Mouse (Mus musculus) lung, embryonic 14.5 days (tissue): ENCODE measurements around the gene Gm6509. TPM values are rescaled to one million over a fixed set of nuclear protein-coding genes. Genes with fewer than 3 reads are reported as not detected.
"Not testable (repeated sequence)": the region's sequence is repeated elsewhere in the genome, so short reads cannot be mapped to it uniquely, and the experiment has no call there.

Source experiments
- ATAC-seq: fragments of 200-750 bp; cut with Nextera tagmentation; 2 replicates; pipeline ENCODE4 v1.8.0; 2017; ENCODE audit warnings: mild to moderate bottlenecking, moderate TSS enrichment, moderate library complexity; ENCODE audit not compliant: insufficient read depth
- DNase-seq: peaks from one replicate; pipeline ENCODE4 v3.0.0-alpha.2; 2015
- H3K27ac ChIP-seq: fragments of 300-500 bp; sonication (generic); 2 replicates; pipeline ENCODE4 v1.5.1; 2014; ENCODE audit warnings: low read depth, mild to moderate bottlenecking, moderate library complexity
- H3K27me3 ChIP-seq: fragments of 300-500 bp; sonication (generic); 2 replicates; pipeline ENCODE4 v1.6.1; 2014; ENCODE audit warnings: low read length, control low read depth; ENCODE audit not compliant: insufficient read depth
- H3K36me3 ChIP-seq: fragments of 300-500 bp; sonication (generic); 2 replicates; pipeline ENCODE4 v1.6.1; 2014; ENCODE audit warnings: control low read depth; ENCODE audit not compliant: insufficient read depth
- H3K4me1 ChIP-seq: fragments of 300-500 bp; sonication (generic); 2 replicates; pipeline ENCODE4 v1.6.1; 2014; ENCODE audit warnings: antibody characterized with exemption, control low read depth; ENCODE audit not compliant: insufficient read depth
- H3K4me2 ChIP-seq: fragments of 300-500 bp; sonication (generic); 2 replicates; pipeline ENCODE4 v1.6.1; 2014; ENCODE audit warnings: mild to moderate bottlenecking
- H3K4me3 ChIP-seq: fragments of 300-500 bp; sonication (generic); 2 replicates; pipeline ENCODE4 v1.5.1; 2014; ENCODE audit warnings: low read depth, low read length
- H3K9ac ChIP-seq: fragments of 300-500 bp; sonication (generic); 2 replicates; pipeline ENCODE4 v1.6.1; 2014
- H3K9me3 ChIP-seq: fragments of 300-500 bp; sonication (generic); 2 replicates; pipeline ENCODE4 v1.6.1; 2016; ENCODE audit warnings: low read depth, low read length, control low read depth
- WGBS: fragments of 180-500 bp; shearing (Covaris S2); extraction: QIAGEN DNeasy Blood & Tissue Kit; methylation state at CpG from one replicate; pipeline ENCODE4 v1.1.7; 2014; 5-methylcytosine and 5-hydroxymethylcytosine counted together
- polyA plus RNA-seq: library from polyadenylated mRNA; unstranded; fragments of >200 nt; fragmentation: Nextera tagmentation; extraction: Ambion mirVana; gene quantifications from 2 replicates; pipeline ENCODE4 v1.2.1, GENCODE M21; 2014

Gene Gm6509
- not detected in 2 replicates for polyA plus RNA-seq

DNA sequence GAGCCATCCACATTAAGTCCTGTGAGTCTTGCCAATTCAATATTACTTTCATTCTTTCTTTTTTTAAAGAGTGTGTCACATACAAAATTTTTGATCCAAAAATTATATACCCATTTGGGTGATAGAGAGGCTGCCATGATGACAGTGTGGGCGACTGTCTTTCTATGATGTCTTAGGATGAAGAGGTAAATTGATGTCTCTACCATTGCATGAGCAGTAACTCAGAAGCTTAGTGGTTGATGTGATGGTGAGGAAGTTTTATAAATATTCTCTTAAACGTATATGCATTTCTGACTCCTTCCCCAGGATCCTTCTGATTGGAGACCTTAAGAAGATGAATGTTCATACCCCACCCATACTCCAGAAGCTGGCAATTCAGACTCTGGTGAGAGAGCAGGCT lies at the start of gene Gm6509:
TSS of gene Gm6509 (plus strand) at position 301 of the 400 bp plus-strand sequence.
- not testable (repeated sequence) for H3K9me3 ChIP-seq, H3K4me1 ChIP-seq, H3K4me2 ChIP-seq, DNase-seq, H3K4me3 ChIP-seq, H3K9ac ChIP-seq, ATAC-seq, H3K27ac ChIP-seq, H3K36me3 ChIP-seq, H3K27me3 ChIP-seq
- no CpG with 5 or more reads among the region's 2 CpGs for WGBS

DNA sequence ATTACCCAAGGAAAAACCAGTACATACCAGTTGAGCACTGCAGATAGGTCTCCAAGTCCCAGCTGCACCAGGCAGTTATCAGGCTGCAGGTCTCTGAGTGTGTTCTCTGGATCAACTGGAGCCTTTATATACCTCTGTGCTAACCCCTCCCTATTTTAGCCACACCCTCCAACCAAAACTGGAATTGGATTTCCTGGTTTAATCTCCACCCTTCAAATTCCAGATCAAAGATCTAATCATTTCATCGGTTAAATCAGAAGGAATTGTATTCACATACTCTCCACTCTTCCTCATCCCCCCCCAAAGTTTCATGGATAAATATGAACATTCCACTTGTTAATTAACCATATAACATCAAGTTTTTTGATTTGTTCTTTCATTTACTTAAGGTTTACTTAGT lies 7.5 kb upstream of the Gm6509 start, which contains the start of gene Gm3147:
TSS of gene Gm3147 (minus strand) at position 101 of the 400 bp plus-strand sequence.
- no CpG with 5 or more reads among the region's 1 CpGs for WGBS

DNA sequence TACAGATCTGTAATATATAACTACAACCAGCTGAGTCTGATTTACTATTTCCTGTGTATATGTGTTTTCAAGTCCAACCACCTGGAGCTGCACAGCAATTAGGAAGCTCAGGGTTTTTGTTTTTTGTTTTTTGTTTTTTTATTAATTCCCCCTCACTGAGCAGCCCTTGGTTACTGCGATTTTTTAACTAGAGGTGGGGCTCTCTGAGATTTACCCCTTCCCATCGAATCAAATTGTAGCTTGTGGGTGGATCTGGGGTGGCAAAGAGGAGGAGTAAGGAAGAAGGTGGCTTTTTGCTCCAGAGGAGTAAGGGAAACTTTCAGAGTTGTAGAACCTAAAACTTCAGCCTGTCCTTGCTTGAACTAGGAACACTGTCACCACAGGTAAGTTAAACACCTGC lies 24.3 kb downstream of the Gm6509 start, which contains the start of gene Gm6205:
TSS of gene Gm6205 (plus strand) at position 301 of the 400 bp plus-strand sequence.
- H3K27ac ChIP-seq, H3K9me3 ChIP-seq, H3K4me3 ChIP-seq, ATAC-seq, H3K4me1 ChIP-seq, H3K36me3 ChIP-seq, H3K4me2 ChIP-seq, H3K9ac ChIP-seq, H3K27me3 ChIP-seq, DNase-seq: not testable (repeated sequence)
- no CpG with 5 or more reads among the region's 2 CpGs for WGBS

More for the DNA sequence above, 7.5 kb upstream of the Gm6509 start, which contains the start of gene Gm3147:
- ATAC-seq, H3K4me3 ChIP-seq, DNase-seq, H3K9ac ChIP-seq, H3K4me1 ChIP-seq, H3K4me2 ChIP-seq, H3K27ac ChIP-seq, H3K9me3 ChIP-seq, H3K27me3 ChIP-seq, H3K36me3 ChIP-seq: not testable (repeated sequence)

Other genes with a start within 250 kb of the Gm6509 start
- not detected in 2 replicates for gene Gm7682, start 178.2 kb upstream of the Gm6509 start, polyA plus RNA-seq
- gene Gm3139, start 97.7 kb upstream of the Gm6509 start, polyA plus RNA-seq = not detected in 2 replicates
- not detected in 2 replicates for gene Gm3147, start 7.6 kb upstream of the Gm6509 start, polyA plus RNA-seq
- not detected in 2 replicates for gene Gm6205, start 24.4 kb downstream of the Gm6509 start, polyA plus RNA-seq
- not detected in 2 replicates for gene Gm3183, start 241.5 kb downstream of the Gm6509 start, polyA plus RNA-seq